Mouse (Mus musculus): Measurements from ENCODE around the gene Vcam1.

Vcam1 gene

GRCm38 (mm10) chr3:116129259-116129738 lies at the start of gene Vcam1:
Vcam1 (minus strand) TSS chr3:116129688.
- no peak for DNase-seq (ENCODE audit: low spot score)

GRCm38 (mm10) chr3:116175106-116175505 lies 45.6 kb upstream of the Vcam1 start:
- DNase-seq (ENCODE audit: low spot score), result no peak

- no peak for DNase-seq (ENCODE audit: low spot score)
Measured at GRCm38 (mm10) chr3:116171461-116171860, 42.0 kb upstream of the Vcam1 start.

- no peak for DNase-seq (ENCODE audit: low spot score)
Measured at GRCm38 (mm10) chr3:116168056-116168455, 38.6 kb upstream of the Vcam1 start.

GRCm38 (mm10) chr3:116166296-116166695 lies 36.8 kb upstream of the Vcam1 start:
- DNase-seq (ENCODE audit: low spot score), result no peak

GRCm38 (mm10) chr3:116165030-116165429 lies 35.5 kb upstream of the Vcam1 start:
- no peak for DNase-seq (ENCODE audit: low spot score)

GRCm38 (mm10) chr3:116163517-116163916 lies 34.0 kb upstream of the Vcam1 start:
- no peak for DNase-seq (ENCODE audit: low spot score)

GRCm38 (mm10) chr3:116162097-116162666 lies 32.7 kb upstream of the Vcam1 start:
- DNase-seq (ENCODE audit: low spot score), result no peak

- no peak for DNase-seq (ENCODE audit: low spot score)
Measured at GRCm38 (mm10) chr3:116159376-116159775, 29.9 kb upstream of the Vcam1 start.

- DNase-seq (ENCODE audit: low spot score), result no peak
Measured at GRCm38 (mm10) chr3:116157447-116157990, 28.0 kb upstream of the Vcam1 start.

GRCm38 (mm10) chr3:116150056-116150632 lies 20.7 kb upstream of the Vcam1 start:
- no peak for DNase-seq (ENCODE audit: low spot score)

- no peak for DNase-seq (ENCODE audit: low spot score)
Measured at GRCm38 (mm10) chr3:116149096-116149495, 19.6 kb upstream of the Vcam1 start.

GRCm38 (mm10) chr3:116148676-116149075 lies 19.2 kb upstream of the Vcam1 start:
- DNase-seq (ENCODE audit: low spot score), result no peak

GRCm38 (mm10) chr3:116141226-116141625 lies 11.7 kb upstream of the Vcam1 start:
- DNase-seq (ENCODE audit: low spot score), result no peak

GRCm38 (mm10) chr3:116139000-116139399 lies 9.5 kb upstream of the Vcam1 start:
- DNase-seq (ENCODE audit: low spot score), result no peak

- no peak for DNase-seq (ENCODE audit: low spot score)
Measured at GRCm38 (mm10) chr3:116138081-116138480, 8.6 kb upstream of the Vcam1 start.

GRCm38 (mm10) chr3:116133363-116133762 lies 3.9 kb upstream of the Vcam1 start:
- no peak for DNase-seq (ENCODE audit: low spot score)

GRCm38 (mm10) chr3:116130711-116131110 lies 1.2 kb upstream of the Vcam1 start:
- DNase-seq (ENCODE audit: low spot score), result no peak

GRCm38 (mm10) chr3:116129841-116130595 lies 530 bp upstream of the Vcam1 start:
- no peak for DNase-seq (ENCODE audit: low spot score)

- DNase-seq (ENCODE audit: low spot score), result no peak
Measured at GRCm38 (mm10) chr3:116128311-116129204, 930 bp downstream of the Vcam1 start.

GRCm38 (mm10) chr3:116127836-116128235 lies 1.7 kb downstream of the Vcam1 start:
- DNase-seq (ENCODE audit: low spot score), result no peak

GRCm38 (mm10) chr3:116127281-116127680 lies 2.2 kb downstream of the Vcam1 start:
- no peak for DNase-seq (ENCODE audit: low spot score)
